Mouse (Mus musculus): ENCODE measurements around the gene Mlana. TPM values are rescaled to one million over a fixed set of nuclear protein-coding genes. Genes with fewer than 3 reads are reported as not detected.

Gene Mlana
- polyA plus RNA-seq, 1 experiment = not detected

GRCm38 (mm10) chr19:29750994-29751393, 53.4 kb downstream of the Mlana start:
- no peak for TF ChIP-seq CTCF (IDR thresholded peaks at IDR 0.05; ENCODE audit: control insufficient read depth, insufficient read depth, insufficient replicate concordance, low read depth, low read length)
- TF ChIP-seq POLR2A (IDR thresholded peaks at IDR 0.05; ENCODE audit: control insufficient read depth, low read depth, low read length) = no peak

GRCm38 (mm10) chr19:29753939-29754338, 56.3 kb downstream of the Mlana start:
- H3K36me3 ChIP-seq (ENCODE audit: control insufficient read depth, insufficient read depth, low read length) = no peaks in the 10 kb centered on the region
- H3K4me3 ChIP-seq (ENCODE audit: control insufficient read depth, low read depth, low read length) = no peak overlapping the region
- no peak for TF ChIP-seq POLR2A (IDR thresholded peaks at IDR 0.05; ENCODE audit: control insufficient read depth, low read depth, low read length)
- no peak for TF ChIP-seq CTCF (IDR thresholded peaks at IDR 0.05; ENCODE audit: control insufficient read depth, insufficient read depth, insufficient replicate concordance, low read depth, low read length)
- H3K4me1 ChIP-seq (ENCODE audit: control insufficient read depth, insufficient read depth, low read length) = no peaks in the 10 kb centered on the region
- H3K27me3 ChIP-seq (ENCODE audit: control insufficient read depth, insufficient read depth, low read length) = no peaks in the 10 kb centered on the region
- no peak overlapping the region for H3K27ac ChIP-seq (ENCODE audit: control insufficient read depth, insufficient read depth, low read depth, low read length)

More at GRCm38 (mm10) chr19:29750994-29751393, 53.4 kb downstream of the Mlana start:
- Histone ChIP-seq H3K4me1 (ENCODE audit: control insufficient read depth, insufficient read depth, low read length) (no peaks in the 10 kb centered on the region), H3K4me3 (ENCODE audit: control insufficient read depth, low read depth, low read length) (no peak overlapping the region), H3K27me3 (ENCODE audit: control insufficient read depth, insufficient read depth, low read length) (no peaks in the 10 kb centered on the region), H3K27ac (ENCODE audit: control insufficient read depth, insufficient read depth, low read depth, low read length) (no peak overlapping the region), H3K36me3 (ENCODE audit: control insufficient read depth, insufficient read depth, low read length) (no peaks in the 10 kb centered on the region)

Other genes starting within 250 kb of the Mlana start
- 4.6 and 5.2 TPM in 2 replicates for gene Ric1, start 175.5 kb upstream of the Mlana start, polyA plus RNA-seq (2012; rRNA removed)
- gene Ermp1, start 49.4 kb upstream of the Mlana start, polyA plus RNA-seq (2012; rRNA removed) = 14.7 and 18.9 TPM in 2 replicates
- gene 9930021J03Rik, start 108.2 kb downstream of the Mlana start, polyA plus RNA-seq (2012; rRNA removed) = 15.2 and 19.1 TPM in 2 replicates
- gene Ranbp6, start 115.2 kb downstream of the Mlana start, polyA plus RNA-seq (2012; rRNA removed) = 1.2 and 1.6 TPM in 2 replicates
- 2.1 and 2.2 TPM in 2 replicates for gene Il33, start 227.3 kb downstream of the Mlana start, polyA plus RNA-seq (2012; rRNA removed)

Measured in testis, adult 2 months (tissue).